Comparison of ENCODE assay signal across 13 mouse cellular contexts in the genomic region with DNA sequence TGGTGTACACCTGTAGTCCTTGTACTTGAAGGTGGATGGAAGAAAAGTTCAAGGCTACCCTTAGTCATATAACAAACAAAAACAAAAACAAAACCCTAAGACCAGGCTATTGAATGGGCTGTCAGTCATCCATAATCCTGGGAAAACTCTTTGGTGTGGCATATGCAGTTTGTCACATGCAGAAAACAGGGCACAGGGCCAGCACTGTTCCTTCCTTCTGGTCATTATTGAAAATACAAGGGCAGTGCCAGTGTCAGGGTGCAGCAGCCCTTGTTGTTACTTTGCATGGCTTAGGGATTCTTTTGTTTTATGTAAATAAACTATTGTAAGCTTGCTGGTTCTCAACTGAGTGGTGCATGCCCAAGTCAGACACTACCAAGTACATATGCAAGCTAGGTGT.
DNase-seq lines count a peak whose midpoint lies in the region.
"Had no signal": no experiment of that assay in that cellular context is flagged by ENCODE, and none has a peak within 500 bp of the region (broad histone marks: within the 10 kb centered on the region; RNA-seq: fewer than 3 reads in every experiment).

No protein-coding gene starts in this region.

- intact Hi-C loops in left cerebral cortex, postnatal 4 days (cut with DNase I) = no loop called here
- intact Hi-C loops in left cerebral cortex, postnatal 25 days (cut with DNase I) = no loop called here

- peak; percentile 6 for DNase-seq in adrenal gland, postnatal 14 days
- DNase-seq in adrenal gland, postnatal 36 days = no peak
- DNase-seq in cerebellum, postnatal 14 days = peak; percentile 31 to 63
- no peak for DNase-seq in cerebellum, postnatal 36 days
- DNase-seq in left cerebral cortex, postnatal 4 days = peak; percentile 47
- DNase-seq in left cerebral cortex, postnatal 25 days (ENCODE audit: low spot score in 2 of 2) = no peak
- DNase-seq: adrenal gland, adult 8-10 months; adrenal gland, postnatal 25 days; B cell, adult 2 months; cerebellum, adult 11-12 months; cerebellum, adult 2 months; cerebellum, adult 9-11 months; forebrain, postnatal 0 days had no signal

Comparison
In these comparisons a context has a peak if more than half of its experiments do, and no peak if none do; other contexts are left out.
1. DNase-seq: peak in adrenal gland, postnatal 14 days (single experiment), cerebellum, postnatal 14 days (2 of 2) and left cerebral cortex, postnatal 4 days (single experiment); none in adrenal gland, postnatal 36 days (0 of 2), cerebellum, postnatal 36 days (0 of 2) and left cerebral cortex, postnatal 25 days (0 of 2).